27 mouse cellular contexts compared by ENCODE assay signal in the genomic region with DNA sequence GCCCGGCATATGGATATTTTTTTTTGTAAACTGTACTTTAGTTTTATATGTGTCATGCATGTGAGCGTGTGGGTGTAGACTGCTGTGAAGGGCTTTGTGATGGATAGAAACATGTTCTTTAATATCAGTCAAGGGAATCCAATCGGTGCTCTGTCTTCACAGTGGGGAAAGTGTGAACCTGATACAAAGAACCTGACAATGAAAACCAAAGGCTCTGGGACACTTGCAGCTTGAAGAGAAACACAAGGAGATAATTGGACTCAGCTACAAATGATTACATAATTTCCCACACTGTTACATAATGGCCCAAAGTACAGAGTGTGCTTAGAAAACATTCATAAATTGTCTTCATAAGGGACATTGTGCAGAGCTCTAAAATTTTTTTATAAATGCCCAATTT. TPM values are rescaled to one million over a fixed set of nuclear protein-coding genes. Genes with fewer than 3 reads are reported as not detected.
DNase-seq lines count a peak whose midpoint lies in the region; ATAC-seq and TF ChIP-seq lines count a peak whose summit lies in the region.
"Had no signal": no experiment of that assay in that cellular context is flagged by ENCODE, and none has a peak within 500 bp of the region (broad histone marks: within the 10 kb centered on the region; RNA-seq: fewer than 3 reads in every experiment).

No protein-coding gene starts in this region.

- H3K4me1 ChIP-seq in liver, adult 2 months (ENCODE audit: control insufficient read depth, insufficient read depth, low read length) = peaks cover 20% of the 10 kb centered on the region
- H3K4me1 ChIP-seq in liver, embryonic 12.5 days = no peaks in the 10 kb centered on the region
- H3K4me1 ChIP-seq: forebrain, embryonic 13.5 days; heart, embryonic 15.5 days; hindbrain, embryonic 10.5 days; midbrain, embryonic 10.5 days had no signal

- no peak for TF ChIP-seq CTCF in liver, adult 2 months (IDR thresholded peaks at IDR 0.05; ENCODE audit: low read depth, low read length)

- no peaks in the 10 kb centered on the region for H3K79me2 ChIP-seq in liver, adult 2 months (ENCODE audit: control insufficient read depth, insufficient read depth, low read length)

- H3K9ac ChIP-seq in liver, adult 2 months (ENCODE audit: low read depth, low read length) = no peak overlapping the region; the same call in 1 of the 2 replicates
- no peak overlapping the region for H3K9ac ChIP-seq in liver, embryonic 12.5 days
- H3K9ac ChIP-seq: forebrain, embryonic 13.5 days; heart, embryonic 15.5 days had no signal

- peak; percentile 22 to 48 for DNase-seq in heart, adult 9 months (ENCODE audit: low spot score in 2 of 2)
- DNase-seq in heart, postnatal 14 days = no peak
- peak; percentile 97 for DNase-seq in liver, adult 2 months (ENCODE audit: extremely low read depth, low read depth, low spot score)
- DNase-seq in adipocyte (ENCODE audit: low spot score) = peak; percentile 37
- peak; percentile 62 for DNase-seq in skeletal muscle tissue, adult 2 months (ENCODE audit: low read depth, low spot score)
- no peak for DNase-seq in embryo, embryonic 9.5 days (ENCODE audit: extremely low spot score)
- DNase-seq: adrenal gland, adult 8-10 months; cerebellum, adult 9-10 months; gastrocnemius, postnatal 36 days; thymus, adult 18-20 months had no signal

- H3K4me3 ChIP-seq in liver, adult 2 months (ENCODE audit: insufficient read depth, low read depth, low read length) = no peak overlapping the region
- H3K4me3 ChIP-seq in liver, embryonic 12.5 days = no peak overlapping the region
- H3K4me3 ChIP-seq: forebrain, embryonic 13.5 days; heart, embryonic 15.5 days; hindbrain, embryonic 10.5 days; layer of hippocampus, adult 2 months; midbrain, embryonic 10.5 days had no signal

- WGBS in liver, adult 2 months = 62% methylated on average over 3 of the region's 3 CpGs
- 84% methylated on average over 3 of the region's 3 CpGs for WGBS in liver, embryonic 12.5 days (ENCODE audit: insufficient replicate concordance)

- TF ChIP-seq POLR2A in liver, adult 2 months (IDR thresholded peaks at IDR 0.05; ENCODE audit: extremely low read depth, insufficient read depth, low read length) = no peak

- intact Hi-C loops in heart, postnatal 14 days (cut with DNase I) = no loop called here

- H3K4me2 ChIP-seq in liver, embryonic 12.5 days = no peak overlapping the region
- H3K4me2 ChIP-seq: forebrain, embryonic 13.5 days; heart, embryonic 15.5 days had no signal

- peak overlapping the region; percentile 96 for H3K27ac ChIP-seq in liver, adult 2 months (replicated peaks; ENCODE audit: insufficient read depth, low read depth, low read length)
- H3K27ac ChIP-seq in liver, embryonic 12.5 days = no peak overlapping the region
- H3K27ac ChIP-seq: forebrain, embryonic 13.5 days; heart, embryonic 15.5 days; hindbrain, embryonic 10.5 days; hindbrain, postnatal 0 days; kidney, postnatal 0 days; layer of hippocampus, adult 2 months; macrophage; midbrain, embryonic 10.5 days had no signal

- no peak for ATAC-seq in liver, embryonic 12.5 days
- ATAC-seq: forebrain, embryonic 13.5 days; hindbrain, postnatal 0 days; intestine, postnatal 0 days had no signal

- no peaks in the 10 kb centered on the region for H3K9me3 ChIP-seq in liver, embryonic 12.5 days (replicated peaks)
- H3K9me3 ChIP-seq: forebrain, embryonic 13.5 days; heart, embryonic 15.5 days; hindbrain, embryonic 10.5 days; midbrain, embryonic 10.5 days had no signal

- no peaks in the 10 kb centered on the region for H3K36me3 ChIP-seq in liver, adult 2 months (ENCODE audit: control insufficient read depth, insufficient read depth, low read length)
- H3K36me3 ChIP-seq in liver, embryonic 12.5 days = no peaks in the 10 kb centered on the region
- H3K36me3 ChIP-seq: heart, embryonic 15.5 days; hindbrain, embryonic 10.5 days; midbrain, embryonic 10.5 days had no signal

- H3K27me3 ChIP-seq in liver, adult 2 months (ENCODE audit: control insufficient read depth, insufficient read depth, low read length) = no peaks in the 10 kb centered on the region
- H3K27me3 ChIP-seq in liver, embryonic 12.5 days (replicated peaks) = no peaks in the 10 kb centered on the region
- H3K27me3 ChIP-seq: forebrain, embryonic 13.5 days; heart, embryonic 15.5 days had no signal

RNA-seq across cellular contexts. Expression of a gene that starts 44.0 kb away (rescaled TPM):
- not detected for total RNA-seq in heart, postnatal 14 days (2021)
- total RNA-seq in liver, adult 2 months (2014; rRNA removed) = not detected in 2 replicates
- polyA plus RNA-seq in liver, adult 2 months (2012; rRNA removed) = not detected in 2 replicates
- not detected in 2 replicates for polyA plus RNA-seq in liver, embryonic 12.5 days (2016; fragmentation: Nextera tagmentation; extraction: Ambion mirVana)
- total RNA-seq: adrenal gland, adult 8-10 months; common myeloid progenitor, adult 5-6 weeks; gastrocnemius, postnatal 36 days; hindbrain, postnatal 0 days; layer of hippocampus, adult 2 months; midbrain, postnatal 0 days had no signal
- polyA plus RNA-seq: C2C12; embryonic facial prominence, embryonic 11.5 days; forebrain, embryonic 13.5 days; hindbrain, embryonic 10.5 days; hindbrain, postnatal 0 days; intestine, postnatal 0 days; kidney, postnatal 0 days; limb, embryonic 14.5 days; liver, embryonic 16.5 days; macrophage; midbrain, embryonic 10.5 days; midbrain, postnatal 0 days; small intestine, adult 2 months had no signal

Comparison
In these comparisons a context has a peak if more than half of its experiments do, and no peak if none do; other contexts are left out.
1. DNase-seq: peak in heart, adult 9 months (2 of 2), liver, adult 2 months (single experiment), adipocyte (single experiment) and skeletal muscle tissue, adult 2 months (single experiment); none in heart, postnatal 14 days (0 of 2) and embryo, embryonic 9.5 days (single experiment).